1 mouse cellular context compared by ENCODE assay signal in the genomic region with DNA sequence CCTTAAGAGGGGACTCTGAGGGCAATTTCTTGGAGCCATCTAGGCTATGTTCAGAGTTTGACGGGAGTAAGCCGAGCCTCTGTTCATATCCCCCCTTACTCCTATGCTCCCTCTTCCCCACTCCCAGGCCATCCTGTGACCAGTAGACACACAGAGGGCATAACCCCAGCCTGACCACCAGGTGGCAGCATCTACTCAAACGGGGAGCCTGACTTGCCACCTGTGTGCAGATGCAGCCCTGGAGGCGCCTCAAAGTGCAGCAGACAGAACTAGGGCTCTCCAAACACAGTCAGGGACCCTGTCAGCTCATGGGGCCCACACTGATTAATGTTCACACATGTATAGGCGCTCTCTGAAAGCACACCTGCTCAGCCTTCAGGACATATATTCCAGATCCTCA.
TF ChIP-seq lines count a peak whose summit lies in the region.

No protein-coding gene starts in this region.

TF ChIP-seq in CH12.LX, 34 proteins besides CTCF, POLR2A, EP300 and RAD21 (continued from another document):
- peak; percentile 56; the same call in 1 of the 2 replicates for TF ChIP-seq MAZ (IDR thresholded peaks at IDR 0.05; ENCODE audit: low read depth, low read length)
- TF ChIP-seq KAT2A (IDR thresholded peaks at IDR 0.05; ENCODE audit: insufficient replicate concordance, low read length), result no peak
- TF ChIP-seq PAX5 (IDR thresholded peaks at IDR 0.05; ENCODE audit: low read length), result no peak
- no peak for TF ChIP-seq UBTF (IDR thresholded peaks at IDR 0.05; ENCODE audit: low read depth, low read length)
- TF ChIP-seq MYC (IDR thresholded peaks at IDR 0.05; ENCODE audit: low read depth, low read length), result peak; percentile 69; the same call in 1 of the 2 replicates
- no peak for TF ChIP-seq MAFK (IDR thresholded peaks at IDR 0.05; ENCODE audit: insufficient replicate concordance, low read length)
- TF ChIP-seq BHLHE40 (IDR thresholded peaks at IDR 0.05; ENCODE audit: low read depth, low read length), result no peak
- peak; percentile 62 for TF ChIP-seq IRF4 (IDR thresholded peaks at IDR 0.05; ENCODE audit: low read depth, low read length)
- TF ChIP-seq RCOR1 (conservative IDR thresholded peaks at IDR 0.05; ENCODE audit: low read depth, low read length), result 0 out of 2 replicates have a peak, but pooled peaks have one; percentile 34
TF ChIP-seq in CH12.LX: peak in this region for 14.
